8 mouse cellular contexts compared by ENCODE assay signal in the genomic region with DNA sequence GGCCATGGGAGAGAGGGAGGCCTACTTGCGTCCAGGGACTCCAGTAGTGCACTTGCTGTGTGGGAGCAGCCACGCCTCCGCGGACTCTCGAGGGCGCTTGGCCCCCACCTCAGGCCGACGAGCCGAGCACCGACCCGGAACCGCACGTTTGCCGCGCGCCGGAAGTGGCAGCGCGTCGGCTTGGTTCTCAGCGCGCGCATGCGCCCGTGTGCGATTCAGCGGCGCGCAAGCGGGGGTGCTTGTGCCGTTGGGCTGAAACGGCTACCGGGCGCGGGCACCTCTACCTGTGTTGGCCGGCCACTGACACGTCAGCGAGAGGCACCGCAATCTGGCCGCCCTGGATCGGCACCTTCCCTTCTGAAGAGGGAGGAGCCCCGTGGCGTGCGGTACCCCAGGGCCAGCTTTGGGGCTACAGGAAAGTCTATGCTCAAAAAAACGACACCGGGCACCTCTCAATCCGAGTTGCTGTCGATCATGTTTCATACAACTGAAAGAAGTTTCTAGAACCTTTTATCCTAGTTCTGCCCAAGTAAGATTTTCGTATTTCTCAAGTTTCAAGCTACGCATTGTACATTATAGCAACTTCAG. TPM values are rescaled to one million over a fixed set of nuclear protein-coding genes. Genes with fewer than 3 reads are reported as not detected.
DNase-seq lines count a peak whose midpoint lies in the region; ATAC-seq lines count a peak whose summit lies in the region.

TSS of gene Golga1 (minus strand) at position 142 of the 588 bp plus-strand sequence.

- H3K9ac ChIP-seq in hindbrain, embryonic 15.5 days, result peak within 1 kb of the TSS; percentile 91

- peak within 1 kb of the TSS; percentile 81 for H3K4me3 ChIP-seq in hindbrain, embryonic 15.5 days

- ATAC-seq in hindbrain, embryonic 15.5 days (ENCODE audit: low FRiP score, low read depth), result peak; percentile 99

- no peaks in the 10 kb centered on the region for H3K27me3 ChIP-seq in hindbrain, embryonic 15.5 days

- H3K4me1 ChIP-seq in hindbrain, embryonic 15.5 days (replicated peaks), result peaks cover 9% of the 10 kb centered on the region

- DNase-seq in R1 (ENCODE audit: low read depth, low spot score), result peak; percentile 94
- peak; percentile 93 to 96 for DNase-seq in cerebellum, postnatal 25 days
- DNase-seq in frontal cortex, postnatal 36 days (ENCODE audit: low spot score in 2 of 2), result peak; percentile 88 to 90
- peak; percentile 81 for DNase-seq in left cerebral cortex, adult 11 months (ENCODE audit: low spot score)
- peak; percentile 93 to 97 for DNase-seq in lung, postnatal 4 days
- DNase-seq in retina, postnatal 7 days (ENCODE audit: low read depth, low spot score), result peak; percentile 86
- DNase-seq in urinary bladder, adult 2 months (ENCODE audit: low spot score), result peak; percentile 81

- peak within 1 kb of the TSS; percentile 82 for H3K4me2 ChIP-seq in hindbrain, embryonic 15.5 days

- peak within 1 kb of the TSS; percentile 87 for H3K27ac ChIP-seq in hindbrain, embryonic 15.5 days (replicated peaks)

- no peaks in the 10 kb centered on the region for H3K9me3 ChIP-seq in hindbrain, embryonic 15.5 days

- under 1% methylated on average over 50 of the region's 50 CpGs for WGBS in hindbrain, embryonic 15.5 days

- peaks cover 21% of the 10 kb centered on the region for H3K36me3 ChIP-seq in hindbrain, embryonic 15.5 days

RNA-seq across cellular contexts. Expression of gene Golga1, which starts in this region (rescaled TPM):
- polyA plus RNA-seq in hindbrain, embryonic 15.5 days (2015; fragmentation: Nextera tagmentation; extraction: Ambion mirVana), result 28.9 and 30.3 TPM in 2 replicates
- polyA plus RNA-seq in urinary bladder, adult 2 months (2012; rRNA removed), result 27.6 and 33.4 TPM in 2 replicates

Comparison
In these comparisons a context has a peak if more than half of its experiments do, and no peak if none do; other contexts are left out.
1. Peak in every context shown above with its lines: DNase-seq, ATAC-seq, H3K4me3 ChIP-seq and H3K27ac ChIP-seq.